Mouse (Mus musculus) neural tube, embryonic 11.5 days (tissue): Measurements from ENCODE around the gene Zfp668. TPM values are rescaled to one million over a fixed set of nuclear protein-coding genes. Genes with fewer than 3 reads are reported as not detected.
"Not testable (repeated sequence)": the region's sequence is repeated elsewhere in the genome, so short reads cannot be mapped to it uniquely, and the experiment has no call there.

Experiments used
- ATAC-seq: fragments of 200-750 bp; cut with Nextera tagmentation; 2 replicates; pipeline ENCODE4 v1.8.0; 2017; ENCODE audit warnings: moderate number of reproducible peaks, mild to moderate bottlenecking, moderate TSS enrichment, moderate library complexity; ENCODE audit not compliant: insufficient read depth, low FRiP score, low TSS enrichment
- DNase-seq: peaks from one replicate; pipeline ENCODE4 v3.0.0-alpha.2; 2015; ENCODE audit warnings: low spot score
- H3K27ac ChIP-seq: fragments of 300-500 bp; sonication (generic); 2 replicates; pipeline ENCODE4 v1.5.1; 2014; ENCODE audit warnings: low read depth, mild to moderate bottlenecking, low read length
- H3K27me3 ChIP-seq: fragments of 300-500 bp; sonication (generic); 2 replicates; pipeline ENCODE4 v1.6.1; 2014; ENCODE audit warnings: mild to moderate bottlenecking, low read length, mixed read lengths; ENCODE audit not compliant: control insufficient read depth, insufficient read depth
- H3K36me3 ChIP-seq: fragments of 300-500 bp; sonication (generic); 2 replicates; pipeline ENCODE4 v1.6.1; 2014; ENCODE audit warnings: mild to moderate bottlenecking, low read length, moderate library complexity, mixed read lengths; ENCODE audit not compliant: control insufficient read depth, insufficient read depth
- H3K4me1 ChIP-seq: fragments of 300-500 bp; sonication (generic); 2 replicates; pipeline ENCODE4 v1.6.1; 2014; ENCODE audit warnings: low read length, mixed read lengths; ENCODE audit not compliant: control insufficient read depth, insufficient read depth
- H3K4me2 ChIP-seq: fragments of 300-500 bp; sonication (generic); 2 replicates; pipeline ENCODE4 v1.6.1; 2014; ENCODE audit warnings: low read depth, mild to moderate bottlenecking, moderate library complexity
- H3K4me3 ChIP-seq: fragments of 300-500 bp; sonication (generic); 2 replicates; pipeline ENCODE4 v1.5.1; 2014; ENCODE audit warnings: low read depth, low read length
- H3K9ac ChIP-seq: fragments of 300-500 bp; sonication (generic); 2 replicates; pipeline ENCODE4 v1.6.1; 2014; ENCODE audit warnings: mild to moderate bottlenecking, low read length
- H3K9me3 ChIP-seq: fragments of 300-500 bp; sonication (generic); 2 replicates; pipeline ENCODE4 v1.6.1; 2016; ENCODE audit warnings: low read length; ENCODE audit not compliant: control insufficient read depth
- WGBS: fragments of 180-500 bp; shearing (Covaris S2); extraction: QIAGEN DNeasy Blood & Tissue Kit; methylation state at CpG from one replicate; pipeline ENCODE4 v1.1.7; 2014; 5-methylcytosine and 5-hydroxymethylcytosine counted together
- polyA plus RNA-seq: library from polyadenylated mRNA; unstranded; fragments of >200 nt; fragmentation: Nextera tagmentation; extraction: Ambion mirVana; gene quantifications from 2 replicates; pipeline ENCODE4 v1.2.1, GENCODE M21; 2014

The Zfp668 gene
- polyA plus RNA-seq, 1 experiment from 2014 or later = 26.6 TPM

DNA sequence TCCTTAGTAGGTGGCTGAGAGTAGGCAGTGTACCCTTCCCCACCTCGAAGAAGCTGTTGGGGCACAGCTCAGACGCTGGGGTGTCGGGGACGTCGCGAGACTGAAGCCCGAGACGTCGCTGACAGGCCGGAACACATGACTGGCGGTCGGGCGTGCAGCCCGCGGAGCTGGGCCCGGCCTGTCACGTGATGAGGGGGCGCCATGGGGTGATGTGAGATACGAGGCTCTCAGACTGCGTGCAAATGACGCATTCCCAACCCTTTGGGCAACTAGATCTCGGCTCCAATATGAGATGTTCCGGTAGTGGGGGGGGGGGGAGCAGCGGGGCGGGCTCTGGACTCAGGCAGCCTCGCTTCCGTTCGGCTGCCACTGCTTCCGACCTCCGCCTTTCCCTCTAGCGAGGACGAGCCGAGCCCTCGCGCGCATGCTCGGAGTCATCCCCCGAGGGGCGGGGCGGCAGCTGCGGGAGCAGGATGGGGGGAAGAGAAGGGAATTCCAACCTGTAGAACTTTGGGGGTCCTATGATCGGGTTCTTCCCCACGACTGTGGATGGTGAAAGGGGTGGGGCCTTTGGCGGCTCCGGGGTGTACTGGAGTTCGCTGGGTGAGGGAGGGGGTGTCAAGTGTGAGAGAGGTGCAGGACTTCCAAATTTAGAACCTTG, 35.2 kb downstream of the Zfp668 start:
- DNase-seq (peak; percentile 94), ATAC-seq (peak; percentile 84)
- Histone ChIP-seq H3K4me1 (peaks cover 3% of the 10 kb centered on the region; the same call in 1 of the 2 replicates), H3K9me3 (no peaks in the 10 kb centered on the region), H3K9ac (peak overlapping the region; percentile 49), H3K27me3 (no peaks in the 10 kb centered on the region), H3K36me3 (no peaks in the 10 kb centered on the region), H3K4me2 (peak overlapping the region; percentile 98), H3K4me3 (peak overlapping the region; percentile 58), H3K27ac (peak overlapping the region; percentile 28)
- WGBS = under 1% methylated on average over 45 of the region's 46 CpGs

DNA sequence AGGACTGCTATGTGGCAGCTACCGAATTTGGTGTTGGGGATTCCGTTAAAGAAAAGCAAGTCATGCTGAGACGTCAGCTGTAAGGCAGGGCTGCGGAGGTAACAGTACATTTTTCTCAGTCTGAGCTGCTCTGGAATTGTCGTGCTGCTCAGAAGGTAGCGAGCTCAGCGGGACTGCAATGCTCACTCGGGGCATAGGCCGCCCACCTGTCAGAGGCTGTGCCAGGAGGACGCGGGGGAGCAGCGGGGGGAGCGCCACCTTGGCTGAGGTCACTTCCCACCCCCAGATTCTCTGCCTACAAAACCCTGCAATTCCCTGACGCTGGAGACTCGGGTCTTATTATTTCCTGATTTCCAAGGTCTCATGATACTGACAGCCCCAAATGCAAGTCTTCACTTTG, 35.7 kb downstream of the Zfp668 start:
- DNase-seq (no peak), ATAC-seq (peak; percentile 21; the same call in 1 of the 2 replicates)
- peak overlapping the region; percentile 58 for H3K4me3 ChIP-seq
- WGBS = 10% methylated on average over 15 of the region's 15 CpGs
- H3K9me3 ChIP-seq = no peaks in the 10 kb centered on the region
- peaks cover 3% of the 10 kb centered on the region; the same call in 1 of the 2 replicates for H3K4me1 ChIP-seq
- H3K4me2 ChIP-seq = peak overlapping the region; percentile 98
- peak overlapping the region; percentile 49 for H3K9ac ChIP-seq
- H3K27ac ChIP-seq = peak overlapping the region; percentile 28; the same call in 1 of the 2 replicates
- H3K36me3 ChIP-seq = no peaks in the 10 kb centered on the region
- no peaks in the 10 kb centered on the region for H3K27me3 ChIP-seq

DNA sequence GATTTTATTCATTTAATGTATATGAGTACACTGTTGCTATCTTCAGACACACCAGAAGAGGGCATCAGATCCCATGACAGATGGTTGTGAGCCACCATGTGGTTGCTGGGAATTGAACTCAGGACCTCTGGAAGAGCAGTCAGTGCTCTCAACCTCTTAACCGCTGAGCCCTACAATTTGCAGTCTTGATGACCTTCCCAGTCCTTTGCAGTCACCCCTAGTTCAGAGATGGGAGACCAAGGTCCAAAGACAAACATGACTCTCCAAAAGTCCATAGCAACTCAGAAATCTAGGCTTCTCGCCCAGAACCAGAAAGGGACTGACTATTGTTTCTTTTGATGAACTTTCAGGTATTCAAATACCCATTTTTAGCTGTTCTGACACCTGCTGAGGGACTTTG, 36.6 kb downstream of the Zfp668 start:
- H3K9ac ChIP-seq, H3K9me3 ChIP-seq, DNase-seq, H3K27ac ChIP-seq, H3K4me1 ChIP-seq, H3K27me3 ChIP-seq, H3K4me3 ChIP-seq, H3K36me3 ChIP-seq, ATAC-seq, H3K4me2 ChIP-seq: not testable (repeated sequence)
- WGBS = 74% methylated on average over 2 of the region's 2 CpGs

DNA sequence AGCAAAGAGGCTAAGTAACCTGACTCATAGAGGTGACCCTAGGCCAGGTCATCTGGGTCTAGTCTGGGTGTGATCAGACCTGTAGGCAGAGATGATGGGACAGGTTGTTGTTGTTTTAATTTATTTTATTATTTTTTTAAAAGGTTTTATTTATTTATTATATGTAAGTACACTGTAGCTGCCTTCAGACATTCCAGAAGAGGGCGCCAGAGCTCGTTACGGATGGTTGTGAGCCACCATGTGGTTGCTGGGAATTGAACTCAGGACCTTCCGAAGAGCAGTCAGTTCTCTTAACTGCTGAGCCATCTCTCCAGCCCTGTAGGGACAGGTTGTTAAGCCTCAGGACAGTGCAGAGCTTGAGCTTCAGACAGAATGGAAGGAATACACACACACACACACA, 38.8 kb downstream of the Zfp668 start:
- not testable (repeated sequence) for H3K9me3 ChIP-seq, H3K36me3 ChIP-seq, ATAC-seq, H3K4me3 ChIP-seq, H3K9ac ChIP-seq, DNase-seq, H3K27ac ChIP-seq, H3K4me2 ChIP-seq, H3K27me3 ChIP-seq, H3K4me1 ChIP-seq
- 79% methylated on average over 4 of the region's 4 CpGs for WGBS

DNA sequence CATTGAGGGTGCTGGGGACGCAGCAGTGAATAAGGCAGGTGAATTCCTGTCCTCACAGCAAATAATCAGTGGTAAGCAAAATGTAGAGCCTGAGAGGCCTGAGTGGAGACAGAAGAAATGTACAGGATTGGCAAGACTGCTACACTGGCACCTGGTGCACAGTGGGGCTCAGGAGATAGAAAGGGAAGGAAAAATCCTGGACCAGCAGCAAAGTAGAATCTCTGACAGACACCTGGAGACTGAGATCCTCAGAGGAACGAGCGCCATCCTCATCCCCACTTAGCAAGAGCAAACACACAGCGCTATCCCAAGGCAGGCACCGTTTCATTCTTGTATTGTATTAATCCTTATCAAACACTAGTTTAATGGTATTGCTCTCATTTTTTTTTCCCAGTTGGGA, 39.2 kb downstream of the Zfp668 start:
- WGBS = 96% methylated on average over 5 of the region's 5 CpGs
- no peaks in the 10 kb centered on the region for H3K27me3 ChIP-seq
- peaks cover 3% of the 10 kb centered on the region; the same call in 1 of the 2 replicates for H3K4me1 ChIP-seq
- no peaks in the 10 kb centered on the region for H3K36me3 ChIP-seq
- no peak overlapping the region for H3K9ac ChIP-seq
- no peak for ATAC-seq
- no peak overlapping the region for H3K4me2 ChIP-seq
- no peak overlapping the region for H3K4me3 ChIP-seq
- H3K27ac ChIP-seq = no peak overlapping the region
- no peaks in the 10 kb centered on the region for H3K9me3 ChIP-seq
- no peak for DNase-seq

DNA sequence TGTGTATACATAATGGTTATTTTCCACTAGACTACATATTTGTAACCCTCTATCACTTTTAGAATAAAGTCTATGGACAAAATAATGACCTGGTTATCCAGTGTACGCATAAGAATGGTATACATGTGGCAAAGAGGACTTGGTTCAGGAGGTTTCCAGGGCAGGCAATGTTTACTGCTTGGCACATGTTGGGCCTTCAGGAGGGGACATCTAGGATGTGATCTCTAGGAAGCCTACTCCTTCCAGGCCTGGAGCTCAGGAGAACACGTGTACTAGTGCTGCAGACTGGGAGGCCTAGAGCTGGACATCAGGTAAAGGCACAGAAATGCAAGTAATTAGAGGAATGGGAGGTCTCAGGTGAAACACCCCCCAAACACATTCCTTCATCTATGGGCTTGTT, 41.1 kb downstream of the Zfp668 start:
- Histone ChIP-seq H3K27ac (no peak overlapping the region), H3K27me3 (no peaks in the 10 kb centered on the region), H3K4me3 (no peak overlapping the region), H3K4me1 (no peaks in the 10 kb centered on the region), H3K36me3 (no peaks in the 10 kb centered on the region), H3K4me2 (no peak overlapping the region), H3K9ac (no peak overlapping the region), H3K9me3 (no peaks in the 10 kb centered on the region)
- DNase-seq (no peak), ATAC-seq (no peak)
- WGBS = 71% methylated on average over 2 of the region's 2 CpGs

DNA sequence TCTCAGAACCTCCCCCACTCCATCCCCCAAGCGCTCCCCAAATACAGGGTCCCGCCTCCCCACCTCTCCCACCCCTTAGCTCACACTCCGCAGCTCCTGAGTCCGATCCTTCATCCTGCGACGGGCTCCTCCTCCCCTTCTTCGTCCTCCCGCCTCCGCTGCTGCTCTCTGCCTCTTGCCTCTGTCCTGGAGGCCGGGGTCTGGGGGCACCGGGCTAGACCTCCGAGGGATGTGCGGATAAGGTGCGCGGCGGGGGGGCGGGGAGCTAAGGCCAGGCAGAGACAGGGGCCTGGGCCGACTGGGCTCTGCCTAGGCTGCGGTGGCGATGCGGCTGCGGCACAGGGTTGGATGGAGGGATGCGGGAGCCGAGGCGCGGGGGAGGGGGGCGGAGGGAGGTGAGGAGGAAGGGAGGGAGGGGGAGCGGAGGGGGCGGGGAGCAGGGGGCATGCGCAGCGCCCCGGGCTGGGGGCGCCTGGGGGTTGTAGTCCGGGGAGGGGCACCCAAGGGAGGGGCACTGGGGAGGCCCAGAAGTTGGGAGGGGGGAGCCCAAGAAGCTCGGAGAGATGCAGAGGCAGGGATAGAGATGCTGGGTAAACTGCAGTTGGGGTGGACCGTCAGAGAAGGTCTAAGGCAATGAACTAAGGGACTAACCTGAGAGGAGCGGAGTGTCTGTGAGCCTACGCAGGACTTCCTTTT, 52.3 kb downstream of the Zfp668 start, which contains the start of the genes Stx4a and Stx1b:
Gene Stx4a (plus strand): TSS at position 119 of the 696 bp plus-strand sequence.
Gene Stx1b (minus strand): TSS at position 374 of the 696 bp plus-strand sequence.
- peaks cover 3% of the 10 kb centered on the region; the same call in 1 of the 2 replicates for H3K4me1 ChIP-seq
- H3K27ac ChIP-seq = 0 out of 2 replicates have a peak within 1 kb of the TSS, but pooled peaks have one; percentile 53
- H3K9me3 ChIP-seq = no peaks in the 10 kb centered on the region
- peak within 1 kb of the TSS; percentile 79 for H3K9ac ChIP-seq
- H3K4me3 ChIP-seq = peak within 1 kb of the TSS; percentile 67
- WGBS = 5% methylated on average over 28 of the region's 38 CpGs
- ATAC-seq (peak; percentile 86), DNase-seq (peak; percentile 80)
- no peaks in the 10 kb centered on the region for H3K27me3 ChIP-seq
- H3K36me3 ChIP-seq = no peaks in the 10 kb centered on the region
- H3K4me2 ChIP-seq = peak within 1 kb of the TSS; percentile 75

DNA sequence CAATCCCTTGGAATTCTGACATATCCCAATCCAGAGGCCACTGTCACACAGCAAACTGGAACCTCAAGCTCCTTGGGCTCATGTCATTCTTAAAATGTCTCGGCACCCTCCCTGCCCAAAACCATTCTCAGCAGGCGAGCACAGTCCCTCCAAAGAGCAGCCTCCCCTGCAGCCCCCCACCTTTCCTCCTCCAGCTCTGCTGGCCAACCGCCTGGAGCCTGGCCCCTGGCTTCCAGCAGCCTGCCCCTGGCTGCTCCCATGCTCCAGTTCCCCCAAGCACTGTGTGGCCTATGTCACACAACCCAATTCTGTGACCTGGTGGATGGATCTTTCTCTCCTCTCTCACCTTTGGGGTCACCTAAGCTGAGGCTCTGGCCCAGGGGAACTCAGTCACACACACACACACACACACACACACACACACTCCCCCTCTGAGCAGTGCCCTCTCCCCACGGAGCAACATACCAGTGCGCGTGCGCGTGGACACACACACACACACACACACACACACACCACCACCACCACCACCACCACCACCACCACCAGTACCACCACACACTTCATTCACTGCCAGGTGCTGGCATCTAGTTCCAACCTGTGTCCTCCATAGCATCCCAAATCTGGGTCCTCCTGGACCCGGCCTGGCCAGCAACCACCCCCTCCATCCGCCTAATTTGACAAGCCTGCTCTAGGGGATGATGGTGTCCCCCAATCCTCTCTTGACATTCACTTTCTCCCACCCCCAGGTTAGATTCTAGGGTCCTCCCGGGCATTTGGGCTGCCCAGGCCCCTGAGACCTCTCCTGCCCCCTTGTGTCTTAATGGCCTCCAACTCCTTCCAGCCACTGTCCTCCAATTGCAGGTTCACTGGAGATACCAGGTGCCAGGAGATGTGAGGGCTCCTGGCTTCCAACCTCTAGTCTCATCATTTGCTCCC, 53.1 kb downstream of the Zfp668 start:
- no peaks in the 10 kb centered on the region for H3K36me3 ChIP-seq
- 72% methylated on average over 11 of the region's 11 CpGs for WGBS

More for the DNA sequence above, 53.1 kb downstream of the Zfp668 start:
- Histone ChIP-seq H3K27me3 (no peaks in the 10 kb centered on the region), H3K4me3 (peak overlapping the region; percentile 67), H3K4me1 (peaks cover 3% of the 10 kb centered on the region; the same call in 1 of the 2 replicates), H3K27ac (no peak overlapping the region), H3K9me3 (no peaks in the 10 kb centered on the region), H3K4me2 (peak overlapping the region; percentile 75), H3K9ac (peak overlapping the region; percentile 79)
- ATAC-seq (peak; percentile 15; the same call in 1 of the 2 replicates), DNase-seq (no peak)
